Mouse (Mus musculus) forebrain, embryonic 16.5 days (tissue): ENCODE data around the gene Rbms2. TPM values are rescaled to one million over a fixed set of nuclear protein-coding genes. Genes with fewer than 3 reads are reported as not detected.
A peak's percentile ranks its signal among the peaks of the same experiment; 100 is the strongest.
"Not testable (repeated sequence)": the region's sequence is repeated elsewhere in the genome, so short reads cannot be mapped to it uniquely, and the experiment has no call there.

Source experiments
- ATAC-seq: fragments of 200-750 bp; cut with Nextera tagmentation; 2 replicates; pipeline ENCODE4 v1.8.0; 2017; ENCODE audit warnings: mild to moderate bottlenecking, moderate library complexity
- H3K27ac ChIP-seq: fragments of 300-500 bp; sonication (generic); 2 replicates; pipeline ENCODE4 v1.5.1; 2014; ENCODE audit warnings: low read length, control low read depth
- H3K27me3 ChIP-seq: fragments of 300-500 bp; sonication (generic); replicated peaks from 2 replicates; pipeline ENCODE4 v1.6.1; 2014; ENCODE audit warnings: low read length; ENCODE audit not compliant: control insufficient read depth, insufficient read depth
- H3K36me3 ChIP-seq: fragments of 300-500 bp; sonication (generic); 2 replicates; pipeline ENCODE4 v1.6.1; 2014; ENCODE audit not compliant: control insufficient read depth, insufficient read depth
- H3K4me1 ChIP-seq: fragments of 300-500 bp; sonication (generic); replicated peaks from 2 replicates; pipeline ENCODE4 v1.6.1; 2014; ENCODE audit warnings: low read length; ENCODE audit not compliant: control insufficient read depth, insufficient read depth
- H3K4me2 ChIP-seq: fragments of 300-500 bp; sonication (generic); 2 replicates; pipeline ENCODE4 v1.6.1; 2014; ENCODE audit warnings: mild to moderate bottlenecking, low read length, control low read depth
- H3K4me3 ChIP-seq: fragments of 300-500 bp; sonication (generic); replicated peaks from 2 replicates; pipeline ENCODE4 v1.5.1; 2014; ENCODE audit warnings: mild to moderate bottlenecking, low read length, control low read depth
- H3K9ac ChIP-seq: fragments of 300-500 bp; sonication (generic); replicated peaks from 2 replicates; pipeline ENCODE4 v1.6.1; 2014; ENCODE audit warnings: low read depth, low read length, control low read depth
- H3K9me3 ChIP-seq: fragments of 300-500 bp; sonication (generic); 2 replicates; pipeline ENCODE4 v1.6.1; 2016; ENCODE audit warnings: low read length; ENCODE audit not compliant: control insufficient read depth
- WGBS: fragments of 180-500 bp; shearing (Covaris S2); extraction: QIAGEN DNeasy Blood & Tissue Kit; methylation state at CpG from one replicate; pipeline ENCODE4 v1.1.7; 2014; 5-methylcytosine and 5-hydroxymethylcytosine counted together
- polyA plus RNA-seq: library from polyadenylated mRNA; unstranded; fragments of >200 nt; fragmentation: Nextera tagmentation; extraction: Ambion mirVana; gene quantifications from 2 replicates; pipeline ENCODE4 v1.2.1, GENCODE M21; 2015

Rbms2 gene
- polyA plus RNA-seq, 1 experiment from 2014 or later: 8.5 TPM

- Histone ChIP-seq H3K27ac (no peak overlapping the region), H3K4me2 (peak overlapping the region; percentile 99), H3K36me3 (no peaks in the 10 kb centered on the region), H3K4me1 (peaks cover 9% of the 10 kb centered on the region), H3K9me3 (no peaks in the 10 kb centered on the region), H3K27me3 (peaks cover 19% of the 10 kb centered on the region), H3K9ac (peak overlapping the region; percentile 73), H3K4me3 (peak overlapping the region; percentile 75)
- WGBS: under 1% methylated on average over 61 of the region's 79 CpGs
- peak; percentile 90 for ATAC-seq
Observed at GRCm38 (mm10) chr10:128194551-128195461, 14.7 kb upstream of the Rbms2 start.

GRCm38 (mm10) chr10:128194024-128194550 is 14.0 kb upstream of the Rbms2 start, which contains the start of gene Gls2:
Gene Gls2, plus strand, starts transcription at chr10:128194457.
- Histone ChIP-seq H3K27ac (no peak within 1 kb of the TSS), H3K4me1 (peaks cover 9% of the 10 kb centered on the region), H3K4me2 (peak within 1 kb of the TSS; percentile 99), H3K9me3 (no peaks in the 10 kb centered on the region), H3K4me3 (peak within 1 kb of the TSS; percentile 75), H3K27me3 (peaks cover 19% of the 10 kb centered on the region), H3K36me3 (no peaks in the 10 kb centered on the region), H3K9ac (peak within 1 kb of the TSS; percentile 73)
- WGBS: under 1% methylated on average over 46 of the region's 46 CpGs
- ATAC-seq: peak; percentile 98

GRCm38 (mm10) chr10:128193113-128193512 is 13.0 kb upstream of the Rbms2 start:
- no peaks in the 10 kb centered on the region for H3K36me3 ChIP-seq
- H3K4me2 ChIP-seq: no peak overlapping the region
- 91% methylated on average over 6 of the region's 6 CpGs for WGBS
- peaks cover 9% of the 10 kb centered on the region for H3K4me1 ChIP-seq
- H3K27me3 ChIP-seq: peaks cover 19% of the 10 kb centered on the region
- no peak overlapping the region for H3K4me3 ChIP-seq
- no peak overlapping the region for H3K27ac ChIP-seq
- H3K9me3 ChIP-seq: no peaks in the 10 kb centered on the region
- no peak for ATAC-seq
- H3K9ac ChIP-seq: no peak overlapping the region

GRCm38 (mm10) chr10:128192030-128192766 is 12.1 kb upstream of the Rbms2 start:
- H3K9ac ChIP-seq, H3K9me3 ChIP-seq, ATAC-seq, H3K36me3 ChIP-seq, H3K4me1 ChIP-seq, H3K27ac ChIP-seq, H3K4me2 ChIP-seq, H3K4me3 ChIP-seq: not testable (repeated sequence)
- H3K27me3 ChIP-seq: peaks cover 19% of the 10 kb centered on the region
- 92% methylated on average over 3 of the region's 3 CpGs for WGBS

GRCm38 (mm10) chr10:128191472-128191871 is 11.4 kb upstream of the Rbms2 start:
- 91% methylated on average over 2 of the region's 2 CpGs for WGBS
- no peaks in the 10 kb centered on the region for H3K36me3 ChIP-seq
- peaks cover 9% of the 10 kb centered on the region for H3K4me1 ChIP-seq
- H3K9ac ChIP-seq: no peak overlapping the region
- peaks cover 16% of the 10 kb centered on the region for H3K27me3 ChIP-seq
- H3K4me3 ChIP-seq: no peak overlapping the region
- H3K27ac ChIP-seq: no peak overlapping the region
- no peaks in the 10 kb centered on the region for H3K9me3 ChIP-seq
- no peak for ATAC-seq
- no peak overlapping the region for H3K4me2 ChIP-seq

- WGBS: 42% methylated on average over 2 of the region's 2 CpGs
- Histone ChIP-seq H3K9ac (no peak overlapping the region), H3K36me3 (no peaks in the 10 kb centered on the region), H3K27me3 (no peaks in the 10 kb centered on the region), H3K9me3 (no peaks in the 10 kb centered on the region), H3K27ac (no peak overlapping the region), H3K4me1 (no peaks in the 10 kb centered on the region), H3K4me3 (no peak overlapping the region), H3K4me2 (no peak overlapping the region)
- peak; percentile 61 for ATAC-seq
Observed at GRCm38 (mm10) chr10:128188242-128188877, 8.3 kb upstream of the Rbms2 start.

GRCm38 (mm10) chr10:128187181-128187605 is 7.1 kb upstream of the Rbms2 start:
- Histone ChIP-seq H3K4me3 (no peak overlapping the region), H3K4me2 (no peak overlapping the region), H3K36me3 (no peaks in the 10 kb centered on the region), H3K4me1 (no peaks in the 10 kb centered on the region), H3K27ac (no peak overlapping the region), H3K9me3 (no peaks in the 10 kb centered on the region), H3K9ac (no peak overlapping the region), H3K27me3 (no peaks in the 10 kb centered on the region)
- ATAC-seq: no peak
- WGBS: 72% methylated on average over 5 of the region's 5 CpGs

- Histone ChIP-seq H3K4me2 (no peak overlapping the region), H3K9me3 (no peaks in the 10 kb centered on the region), H3K9ac (no peak overlapping the region), H3K36me3 (no peaks in the 10 kb centered on the region), H3K4me3 (no peak overlapping the region), H3K27me3 (no peaks in the 10 kb centered on the region), H3K27ac (no peak overlapping the region), H3K4me1 (no peaks in the 10 kb centered on the region)
- ATAC-seq: no peak
- 50% methylated on average over 2 of the region's 2 CpGs for WGBS
Observed at GRCm38 (mm10) chr10:128185959-128186358, 5.9 kb upstream of the Rbms2 start.
